Mouse (Mus musculus): ENCODE measurements around the gene Runx2.

DNA sequence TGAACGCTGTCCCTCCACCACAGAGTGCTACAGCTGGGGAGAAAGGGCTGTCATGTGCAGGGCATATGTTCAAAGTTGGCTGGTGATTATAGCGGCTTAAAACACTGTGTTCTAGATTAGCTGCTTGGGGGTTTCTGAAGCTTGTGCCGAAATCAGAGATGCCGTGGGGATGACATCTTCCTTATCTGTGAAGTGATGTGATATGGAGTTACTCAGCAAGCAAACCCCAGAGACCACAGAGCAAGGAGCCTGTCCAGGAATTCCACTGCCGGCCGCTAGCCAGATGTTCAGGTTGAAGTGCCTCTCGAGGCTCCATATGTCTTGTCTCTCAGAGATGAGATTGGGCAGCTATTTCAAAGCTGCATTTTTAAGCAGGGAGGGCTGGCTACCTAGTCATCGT is 267.8 kb downstream of the Runx2 start:
- TF ChIP-seq GATA1 (IDR thresholded peaks at IDR 0.05; ENCODE audit: borderline replicate concordance, low read length) (no peak), FLI1 (IDR thresholded peaks at IDR 0.05; ENCODE audit: low read length) (no peak)
